Mouse (Mus musculus) limb, embryonic 11.5 days (tissue): Measurements from ENCODE around the gene Astn2. TPM values are rescaled to one million over a fixed set of nuclear protein-coding genes. Genes with fewer than 3 reads are reported as not detected.

ENCODE experiments used
- ATAC-seq: fragments of 200-750 bp; cut with Nextera tagmentation; 2 replicates; pipeline ENCODE4 v1.8.0; 2017; ENCODE audit warnings: low read depth; ENCODE audit not compliant: insufficient number of reproducible peaks, low FRiP score, low TSS enrichment
- DNase-seq: peaks from one replicate; pipeline ENCODE4 v3.0.0-alpha.2; 2015; ENCODE audit warnings: low spot score
- H3K27ac ChIP-seq: fragments of 300-500 bp; sonication (generic); replicated peaks from 2 replicates; pipeline ENCODE4 v1.5.1; 2014; ENCODE audit warnings: low read depth, mild to moderate bottlenecking, low read length
- H3K27me3 ChIP-seq: fragments of 300-500 bp; sonication (generic); 2 replicates; pipeline ENCODE4 v1.6.1; 2014; ENCODE audit warnings: mild to moderate bottlenecking, low read length, mixed read lengths; ENCODE audit not compliant: control insufficient read depth, insufficient read depth
- H3K36me3 ChIP-seq: fragments of 300-500 bp; sonication (generic); 2 replicates; pipeline ENCODE4 v1.6.1; 2014; ENCODE audit warnings: mild to moderate bottlenecking, low read length, moderate library complexity, mixed read lengths; ENCODE audit not compliant: control insufficient read depth, insufficient read depth
- H3K4me1 ChIP-seq: fragments of 300-500 bp; sonication (generic); 2 replicates; pipeline ENCODE4 v1.6.1; 2014; ENCODE audit warnings: low read length, mixed read lengths; ENCODE audit not compliant: control insufficient read depth, insufficient read depth
- H3K4me2 ChIP-seq: fragments of 300-500 bp; sonication (generic); 2 replicates; pipeline ENCODE4 v1.6.1; 2014; ENCODE audit warnings: low read depth, mild to moderate bottlenecking, moderate library complexity; ENCODE audit not compliant: severe bottlenecking
- H3K4me3 ChIP-seq: fragments of 300-500 bp; sonication (generic); 2 replicates; pipeline ENCODE4 v1.5.1; 2014; ENCODE audit warnings: low read depth, low read length
- H3K9ac ChIP-seq: fragments of 300-500 bp; sonication (generic); 2 replicates; pipeline ENCODE4 v1.6.1; 2014; ENCODE audit warnings: mild to moderate bottlenecking, low read length
- H3K9me3 ChIP-seq: fragments of 300-500 bp; sonication (generic); 2 replicates; pipeline ENCODE4 v1.6.1; 2016; ENCODE audit warnings: low read length; ENCODE audit not compliant: control insufficient read depth
- WGBS: fragments of 180-500 bp; shearing (Covaris S2); extraction: QIAGEN DNeasy Blood & Tissue Kit; methylation state at CpG from one replicate; pipeline ENCODE4 v1.1.7; 2014; 5-methylcytosine and 5-hydroxymethylcytosine counted together
- polyA plus RNA-seq: library from polyadenylated mRNA; unstranded; fragments of >200 nt; fragmentation: Nextera tagmentation; extraction: Ambion mirVana; gene quantifications from 2 replicates; pipeline ENCODE4 v1.2.1, GENCODE M21; 2014

The Astn2 gene
- polyA plus RNA-seq, 1 experiment from 2014 or later: 0.47 TPM

DNA sequence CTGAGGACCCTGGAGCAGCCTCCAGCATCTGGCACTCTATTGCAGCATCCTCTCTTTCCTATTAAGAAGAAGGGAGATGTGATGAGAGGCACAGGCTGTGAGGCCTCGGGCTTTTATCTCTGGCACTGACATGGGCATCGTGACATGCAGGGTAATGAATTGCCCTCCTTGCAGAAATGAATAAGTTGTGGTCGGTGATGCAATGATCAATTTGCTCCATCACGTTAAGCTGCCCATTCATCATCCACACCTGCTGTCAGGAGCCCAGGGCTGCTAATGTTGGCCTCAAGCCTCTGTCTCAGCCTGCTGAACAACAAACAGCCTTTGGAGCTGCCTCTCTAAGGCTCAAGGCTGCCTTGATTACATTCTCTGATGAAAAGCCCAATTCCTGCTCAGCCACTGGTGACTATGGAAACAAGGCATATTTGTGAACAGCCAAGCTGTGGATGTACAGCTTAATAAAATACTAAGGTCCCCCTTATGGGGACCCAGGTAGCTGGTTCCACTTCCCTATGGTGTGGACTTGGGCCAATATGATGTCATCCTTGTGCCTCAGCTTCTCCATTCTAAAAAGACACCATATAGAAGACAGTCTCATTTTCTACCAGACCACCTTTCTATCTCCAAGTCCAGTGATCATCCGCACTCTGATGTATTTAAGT lies 515.9 kb downstream of the Astn2 start:
- ATAC-seq: 0 out of 2 replicates have a peak, but pooled peaks have one; percentile 31
- WGBS: 45% methylated on average over 5 of the region's 5 CpGs

GRCm38 (mm10) chr4:65886862-65887261 lies 517.5 kb downstream of the Astn2 start:
- no peaks in the 10 kb centered on the region for H3K4me1 ChIP-seq
- H3K27ac ChIP-seq: no peak overlapping the region
- H3K9ac ChIP-seq: no peak overlapping the region
- ATAC-seq (no peak), DNase-seq (no peak)
- no peaks in the 10 kb centered on the region for H3K9me3 ChIP-seq
- H3K27me3 ChIP-seq: no peaks in the 10 kb centered on the region
- H3K36me3 ChIP-seq: no peaks in the 10 kb centered on the region
- H3K4me3 ChIP-seq: no peak overlapping the region
- WGBS: 71% methylated on average over 1 of the region's 1 CpGs
- no peak overlapping the region for H3K4me2 ChIP-seq

More for the DNA sequence above, 515.9 kb downstream of the Astn2 start:
- Histone ChIP-seq H3K27ac (no peak overlapping the region), H3K4me3 (no peak overlapping the region), H3K9ac (no peak overlapping the region), H3K4me1 (no peaks in the 10 kb centered on the region), H3K9me3 (no peaks in the 10 kb centered on the region), H3K36me3 (no peaks in the 10 kb centered on the region), H3K27me3 (no peaks in the 10 kb centered on the region), H3K4me2 (no peak overlapping the region)
- DNase-seq: no peak

DNA sequence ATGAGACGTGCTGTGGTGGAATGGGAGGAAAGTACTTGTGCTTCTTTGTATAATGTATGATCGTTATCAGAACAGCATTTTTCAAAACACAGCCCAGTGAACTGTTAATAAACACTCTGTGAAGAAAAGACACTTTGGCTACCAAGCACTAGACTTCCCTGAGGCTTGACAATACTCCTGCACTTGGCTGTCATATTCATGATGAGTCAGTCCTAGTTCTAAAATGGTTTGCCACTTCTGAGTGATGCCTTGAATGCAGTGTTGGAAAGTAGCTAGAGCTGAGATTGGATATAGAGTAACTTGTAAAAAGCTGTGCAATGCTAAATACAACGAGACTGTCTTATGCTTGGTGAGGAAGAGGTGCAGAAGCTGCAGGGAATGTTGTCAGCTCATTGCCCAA lies 518.5 kb downstream of the Astn2 start:
- whole genome bisulfite sequencing: 90% methylated on average over 3 of the region's 3 CpGs
- Histone ChIP-seq H3K9me3 (no peaks in the 10 kb centered on the region), H3K27ac (no peak overlapping the region), H3K4me3 (no peak overlapping the region), H3K4me2 (no peak overlapping the region), H3K27me3 (no peaks in the 10 kb centered on the region), H3K9ac (no peak overlapping the region), H3K4me1 (no peaks in the 10 kb centered on the region), H3K36me3 (no peaks in the 10 kb centered on the region)
- DNase-seq (no peak), ATAC-seq (no peak)

DNA sequence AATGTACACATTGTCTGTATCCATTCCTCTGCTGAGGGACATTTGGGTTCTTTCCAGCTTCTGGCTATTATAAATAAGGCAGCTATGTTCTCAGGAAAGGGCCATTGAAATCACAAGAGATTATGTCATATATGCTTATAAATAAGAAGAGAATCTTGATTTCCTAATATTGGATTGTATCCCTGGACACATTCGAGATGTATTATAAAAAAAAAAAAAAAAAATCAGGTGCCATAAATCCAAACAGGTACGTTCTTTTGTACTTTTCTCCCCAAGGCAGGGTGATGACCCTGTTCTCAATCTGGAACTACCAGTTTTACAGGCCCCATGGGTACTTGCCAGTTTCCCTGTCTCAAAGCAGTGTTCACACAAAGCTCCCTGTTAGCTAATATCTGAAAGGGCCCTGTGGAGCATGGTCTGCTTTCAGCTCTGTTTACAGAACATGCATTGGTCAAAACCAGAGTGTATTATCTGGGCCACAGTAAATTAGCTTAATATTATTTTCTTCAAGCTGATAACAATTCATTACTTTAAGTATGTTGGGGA lies 530.1 kb downstream of the Astn2 start:
- 85% methylated on average over 2 of the region's 2 CpGs for WGBS
- no peak overlapping the region for H3K4me3 ChIP-seq
- no peaks in the 10 kb centered on the region for H3K4me1 ChIP-seq
- H3K4me2 ChIP-seq: no peak overlapping the region
- H3K36me3 ChIP-seq: no peaks in the 10 kb centered on the region
- DNase-seq: no peak
- H3K9ac ChIP-seq: no peak overlapping the region
- no peaks in the 10 kb centered on the region for H3K9me3 ChIP-seq
- no peak overlapping the region for H3K27ac ChIP-seq
- H3K27me3 ChIP-seq: no peaks in the 10 kb centered on the region
- ATAC-seq: no peak

GRCm38 (mm10) chr4:65864551-65864950 lies 539.9 kb downstream of the Astn2 start:
- Histone ChIP-seq H3K4me2 (no peak overlapping the region), H3K36me3 (no peaks in the 10 kb centered on the region), H3K27me3 (no peaks in the 10 kb centered on the region), H3K4me1 (no peaks in the 10 kb centered on the region), H3K4me3 (no peak overlapping the region), H3K9ac (no peak overlapping the region), H3K27ac (no peak overlapping the region), H3K9me3 (no peaks in the 10 kb centered on the region)
- ATAC-seq (no peak), DNase-seq (no peak)

- H3K4me3 ChIP-seq: no peak overlapping the region
- no peaks in the 10 kb centered on the region for H3K27me3 ChIP-seq
- no peaks in the 10 kb centered on the region for H3K4me1 ChIP-seq
- no peak for ATAC-seq
- H3K27ac ChIP-seq: no peak overlapping the region
- no peaks in the 10 kb centered on the region for H3K36me3 ChIP-seq
- DNase-seq: no peak
- H3K4me2 ChIP-seq: no peak overlapping the region
- no peak overlapping the region for H3K9ac ChIP-seq
- H3K9me3 ChIP-seq: no peaks in the 10 kb centered on the region
- 47% methylated on average over 2 of the region's 2 CpGs for WGBS
These were observed 561.2 kb downstream of the Astn2 start for GRCm38 (mm10) chr4:65843191-65843590.

DNA sequence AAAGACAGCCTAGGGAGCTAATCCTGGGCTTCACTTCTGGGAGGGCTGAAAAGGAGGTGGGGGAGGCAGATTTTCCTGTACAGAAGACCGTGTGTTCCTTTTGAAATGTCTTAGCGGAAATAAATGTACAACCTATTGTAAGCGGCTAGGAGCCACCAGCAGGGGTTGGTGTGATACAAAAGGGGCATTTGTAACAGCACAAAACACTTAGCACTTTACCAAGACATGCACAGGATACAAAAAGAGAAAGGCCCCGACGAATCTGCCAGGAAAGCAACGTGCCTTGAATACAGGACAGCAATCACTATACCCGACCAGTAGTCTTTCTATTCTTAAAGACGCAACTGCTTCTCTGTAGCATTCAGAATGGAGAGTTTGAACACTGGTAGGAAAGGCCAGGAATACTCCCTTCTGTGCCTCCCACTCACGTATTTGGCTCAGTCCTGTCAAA lies 564.8 kb downstream of the Astn2 start:
- Histone ChIP-seq H3K27ac (no peak overlapping the region), H3K4me3 (no peak overlapping the region), H3K9me3 (no peaks in the 10 kb centered on the region), H3K4me2 (no peak overlapping the region), H3K9ac (no peak overlapping the region), H3K27me3 (no peaks in the 10 kb centered on the region), H3K4me1 (no peaks in the 10 kb centered on the region), H3K36me3 (no peaks in the 10 kb centered on the region)
- 83% methylated on average over 9 of the region's 9 CpGs for WGBS
- no peak for ATAC-seq
- no peak for DNase-seq

DNA sequence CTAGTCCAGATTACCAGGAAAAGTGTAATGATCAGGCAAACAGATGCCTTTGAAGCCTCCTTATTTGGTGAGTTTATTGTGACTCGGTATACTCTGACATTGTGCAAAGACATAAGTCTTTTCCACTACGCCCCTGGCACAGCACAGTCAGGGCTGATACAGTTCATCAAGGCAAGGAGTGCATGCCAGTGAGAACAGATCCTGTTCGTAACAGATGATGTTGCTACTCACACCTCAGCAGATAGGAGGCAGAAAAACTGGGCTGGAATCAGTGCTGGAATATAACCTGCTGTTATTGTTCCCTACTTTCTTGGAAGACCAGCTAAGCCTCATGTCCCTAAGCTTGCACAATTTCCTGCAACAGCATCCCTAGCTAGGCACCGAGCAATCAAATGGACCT lies 565.6 kb downstream of the Astn2 start:
- H3K4me3 ChIP-seq: no peak overlapping the region
- DNase-seq (no peak), ATAC-seq (no peak)
- no peak overlapping the region for H3K4me2 ChIP-seq
- H3K9me3 ChIP-seq: no peaks in the 10 kb centered on the region
- no peaks in the 10 kb centered on the region for H3K27me3 ChIP-seq
- H3K36me3 ChIP-seq: no peaks in the 10 kb centered on the region
- no peaks in the 10 kb centered on the region for H3K4me1 ChIP-seq
- H3K9ac ChIP-seq: no peak overlapping the region
- no peak overlapping the region for H3K27ac ChIP-seq
- WGBS: 84% methylated on average over 4 of the region's 4 CpGs

GRCm38 (mm10) chr4:65832971-65833370 lies 571.4 kb downstream of the Astn2 start:
- no peak overlapping the region for H3K4me3 ChIP-seq
- H3K9ac ChIP-seq: no peak overlapping the region
- H3K27ac ChIP-seq: no peak overlapping the region
- no peak overlapping the region for H3K4me2 ChIP-seq
- H3K4me1 ChIP-seq: no peaks in the 10 kb centered on the region
- no peaks in the 10 kb centered on the region for H3K27me3 ChIP-seq
- DNase-seq (no peak), ATAC-seq (no peak)
- no peaks in the 10 kb centered on the region for H3K36me3 ChIP-seq
- 94% methylated on average over 1 of the region's 1 CpGs for WGBS
- no peaks in the 10 kb centered on the region for H3K9me3 ChIP-seq
